Mouse (Mus musculus) layer of hippocampus, postnatal 36 days (tissue): Measurements from ENCODE around the gene Nfib. TPM values are rescaled to one million over a fixed set of nuclear protein-coding genes. Genes with fewer than 3 reads are reported as not detected.

Experiments used
- DNase-seq, 2 experiments: peaks; one replicate each; pipeline ENCODE4 v3.0.0; 2022
- total RNA-seq, 2 experiments: library from RNA; stranded (reverse); gene quantifications; 2 replicates each; pipeline ENCODE4 v1.2.3; 2021

Gene Nfib
- total RNA-seq, 2 experiments from 2014 or later = 181 to 202 TPM

DNA sequence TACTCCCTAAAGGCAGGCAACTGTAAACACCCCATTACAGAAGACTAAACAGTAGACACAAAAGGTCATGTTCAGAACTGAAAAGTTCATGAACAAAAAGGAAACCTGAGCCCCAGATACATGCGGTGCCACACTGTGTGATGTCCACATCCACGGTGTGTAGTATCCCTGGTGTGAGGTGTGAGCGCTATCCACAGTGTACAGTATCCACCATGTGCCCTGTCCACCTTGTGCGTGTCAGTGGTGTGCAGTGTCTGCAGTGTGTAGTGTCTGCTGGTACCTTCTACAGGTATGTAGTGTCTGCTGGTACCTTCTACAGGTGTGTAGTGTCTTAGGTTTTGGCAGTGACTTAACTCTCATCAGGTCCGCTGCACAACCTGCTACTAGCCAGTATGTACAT, 248.6 kb downstream of the Nfib start:
- DNase-seq = no peak

DNA sequence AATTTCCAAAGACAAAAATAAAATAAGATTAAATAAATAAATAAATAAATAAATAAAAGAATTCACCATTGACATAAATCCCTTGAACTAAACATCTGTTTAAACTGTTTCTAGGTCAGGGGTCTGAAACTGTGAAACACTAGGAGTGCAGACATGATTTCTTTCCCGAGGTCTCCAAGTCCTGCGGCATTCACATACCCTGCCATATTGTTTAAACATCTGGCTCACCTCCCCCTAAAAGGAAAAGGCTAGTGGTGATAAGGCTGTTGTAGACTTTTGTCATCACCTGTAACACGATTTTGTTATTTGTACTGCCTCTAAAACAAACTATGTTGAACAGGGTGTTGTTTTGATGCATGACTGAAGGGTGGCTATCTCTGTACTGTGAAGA, 249.2 kb downstream of the Nfib start:
- no peak for DNase-seq

DNA sequence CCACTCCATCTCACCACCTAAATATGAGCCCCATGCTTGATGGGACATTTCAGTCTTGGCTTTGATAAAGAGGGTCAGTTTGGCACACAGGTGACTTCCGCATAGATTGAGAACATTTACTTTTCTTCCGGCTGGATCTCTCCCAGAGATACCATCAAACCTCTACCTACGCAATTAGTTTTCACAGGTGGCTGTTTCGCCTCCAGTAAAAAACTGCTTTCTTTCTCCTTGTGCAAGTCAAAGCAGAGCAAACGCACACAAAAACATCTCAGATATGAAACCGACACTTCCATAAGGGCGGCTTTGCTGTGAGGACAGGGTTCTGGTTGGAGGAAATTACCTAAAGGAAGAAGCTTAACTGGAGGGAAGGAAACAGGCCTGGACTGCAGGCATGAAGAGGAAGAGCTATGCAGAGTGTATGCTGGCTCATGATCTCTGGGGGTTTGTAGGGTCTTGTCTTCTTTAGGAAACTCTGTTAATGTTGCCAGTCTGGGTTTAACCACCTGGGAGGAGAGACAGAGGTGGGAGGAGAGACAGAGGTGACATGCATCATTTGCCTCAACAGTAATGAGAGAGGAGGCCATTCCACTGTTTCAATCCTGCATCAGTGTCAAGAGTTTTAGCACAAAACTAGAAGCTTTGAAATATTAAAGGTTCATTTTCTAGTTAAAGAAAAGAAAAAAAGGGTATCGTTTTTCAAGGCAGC, 249.8 kb downstream of the Nfib start:
- DNase-seq = no peak

DNA sequence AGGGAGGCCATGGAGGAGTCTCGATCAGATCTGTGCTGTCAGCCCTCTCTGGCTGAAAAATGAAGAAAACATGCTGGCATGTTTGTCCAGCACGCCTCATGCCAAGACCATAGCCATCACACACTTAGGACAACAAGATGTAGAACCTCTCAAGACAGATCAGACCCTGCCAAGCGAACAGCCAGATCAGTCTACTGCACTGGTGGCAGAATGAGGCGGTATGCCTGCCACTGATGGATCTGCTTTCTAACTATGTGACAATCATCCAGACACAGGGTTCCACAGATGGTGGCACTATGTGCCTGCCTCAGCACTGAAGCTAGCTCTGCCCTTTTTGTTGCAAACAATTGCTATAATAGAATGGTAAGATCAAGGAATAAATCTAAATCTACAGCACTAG, 250.6 kb downstream of the Nfib start:
- peak; percentile 44 to 46 for DNase-seq

DNA sequence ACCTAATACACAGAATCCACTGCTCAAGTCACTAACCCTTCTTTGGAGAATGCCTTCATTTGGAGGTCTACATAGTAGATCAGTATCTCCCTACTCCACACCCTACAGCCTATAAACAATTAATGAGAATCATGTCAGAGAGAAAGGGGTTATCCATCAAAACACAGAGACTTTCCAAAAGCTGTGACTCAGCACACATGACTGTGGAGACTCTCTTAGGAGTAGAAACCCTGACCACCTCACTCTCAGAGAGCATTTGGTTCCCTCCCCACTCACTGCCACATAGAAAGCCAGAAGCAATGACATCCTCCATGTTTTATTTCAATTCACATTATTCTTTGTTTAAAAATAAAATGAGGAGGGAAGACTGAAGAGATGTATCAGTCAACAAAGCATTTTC, 252.2 kb downstream of the Nfib start:
- DNase-seq = no peak

DNA sequence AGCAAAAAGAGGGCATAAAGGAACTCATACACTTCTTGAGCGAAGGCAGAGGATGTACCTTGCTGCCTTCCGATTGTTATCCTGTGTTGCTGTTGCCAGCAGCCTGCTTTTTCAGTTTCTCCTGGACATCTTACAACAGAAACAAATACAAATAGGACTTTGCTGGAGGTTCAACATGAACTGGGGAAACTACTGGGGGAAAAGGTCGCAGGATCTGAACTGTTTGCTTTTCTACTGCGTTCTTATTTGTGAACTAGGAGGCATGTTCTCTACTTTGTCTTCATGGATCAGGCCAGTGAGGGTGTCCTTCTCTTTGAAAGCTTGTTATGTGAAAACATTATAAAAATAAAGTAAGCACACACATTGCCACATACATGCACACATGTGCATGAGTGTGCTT, 252.6 kb downstream of the Nfib start:
- no peak for DNase-seq

DNA sequence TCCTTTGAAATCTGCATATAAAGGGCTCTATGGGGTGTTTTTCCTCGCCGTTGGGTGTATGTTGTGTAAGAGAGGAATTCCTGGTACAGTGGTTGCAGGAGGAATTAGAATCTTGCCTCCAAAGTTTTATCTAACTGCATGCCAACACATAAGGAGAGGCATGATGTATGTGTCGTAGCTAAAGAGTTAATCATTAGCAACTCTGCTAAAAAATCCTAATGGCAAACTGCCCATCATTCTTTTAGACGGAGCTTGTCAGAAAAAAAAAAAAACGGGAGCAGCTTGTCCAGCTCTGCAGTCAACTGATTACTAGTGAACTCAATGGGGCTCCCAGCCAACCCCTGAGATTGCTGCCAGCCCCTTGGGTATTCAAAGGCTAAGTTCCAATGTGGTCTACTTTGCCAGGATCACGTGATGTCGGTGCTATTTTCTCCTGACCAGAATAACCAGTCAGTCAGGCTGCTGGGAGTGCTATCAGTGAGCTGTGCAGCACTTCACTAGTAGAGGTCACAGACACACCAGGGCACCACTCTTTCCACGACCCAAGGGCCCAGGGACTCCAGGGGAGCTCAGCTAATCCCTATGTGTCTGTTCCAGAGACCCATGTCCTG, 258.4 kb downstream of the Nfib start:
- peak; percentile 78 to 79 for DNase-seq

DNA sequence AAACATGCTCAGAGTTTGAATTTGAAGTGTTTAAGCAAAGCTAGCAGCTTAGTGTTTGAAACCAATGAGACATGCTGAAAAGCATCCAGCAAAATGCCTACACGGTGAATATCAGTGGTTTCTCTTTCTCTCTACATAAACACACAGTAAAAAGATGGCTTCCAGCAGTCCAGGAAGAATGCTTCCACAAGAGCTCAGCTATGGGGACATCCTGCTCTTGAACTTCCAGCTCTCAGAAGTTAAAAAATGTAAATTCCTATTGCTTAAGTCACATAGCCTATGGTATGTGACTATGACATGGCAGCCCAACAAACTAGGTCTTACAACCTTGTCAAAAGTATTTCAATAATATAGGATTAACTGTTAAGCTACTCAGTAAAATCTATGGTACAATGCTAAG, 261.5 kb downstream of the Nfib start:
- DNase-seq = no peak

DNA sequence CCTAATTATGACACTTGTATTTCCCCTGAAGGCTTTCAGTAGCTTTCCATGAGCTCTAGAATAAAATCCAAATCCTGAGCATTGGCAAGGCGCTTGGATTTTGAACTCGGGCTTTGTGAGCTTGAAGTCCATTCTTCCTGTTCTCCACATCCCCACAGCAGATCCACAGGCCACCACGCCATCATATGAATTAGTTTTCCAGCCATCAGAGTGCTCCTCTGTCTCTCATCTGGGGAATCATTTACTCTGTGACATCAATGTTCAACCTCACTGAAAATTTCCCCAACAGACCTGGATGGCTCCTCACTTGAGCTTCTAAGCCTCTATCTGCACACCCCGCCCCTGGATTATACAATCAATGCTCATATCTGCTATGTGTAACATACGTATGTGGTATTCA, 262.1 kb downstream of the Nfib start:
- DNase-seq = no peak

DNA sequence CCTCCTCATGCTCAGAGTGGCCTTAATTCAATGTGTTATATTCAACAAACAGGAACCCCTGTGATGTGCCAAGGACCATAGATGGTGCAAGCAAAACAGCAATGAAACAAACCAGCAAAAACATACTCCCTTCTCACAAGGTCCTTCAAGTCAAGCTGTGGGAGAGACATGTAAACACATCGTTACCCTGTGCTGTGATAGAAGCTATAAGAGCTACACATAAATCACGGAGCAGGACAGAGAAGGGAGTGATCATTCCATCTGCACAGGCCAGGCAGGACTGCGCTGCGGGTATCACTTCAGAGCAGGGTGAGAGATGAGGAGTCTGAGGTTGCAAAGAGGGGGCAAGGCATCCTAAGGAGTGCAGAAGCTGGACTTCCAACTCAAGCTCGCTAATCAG, 262.5 kb downstream of the Nfib start:
- DNase-seq = no peak

DNA sequence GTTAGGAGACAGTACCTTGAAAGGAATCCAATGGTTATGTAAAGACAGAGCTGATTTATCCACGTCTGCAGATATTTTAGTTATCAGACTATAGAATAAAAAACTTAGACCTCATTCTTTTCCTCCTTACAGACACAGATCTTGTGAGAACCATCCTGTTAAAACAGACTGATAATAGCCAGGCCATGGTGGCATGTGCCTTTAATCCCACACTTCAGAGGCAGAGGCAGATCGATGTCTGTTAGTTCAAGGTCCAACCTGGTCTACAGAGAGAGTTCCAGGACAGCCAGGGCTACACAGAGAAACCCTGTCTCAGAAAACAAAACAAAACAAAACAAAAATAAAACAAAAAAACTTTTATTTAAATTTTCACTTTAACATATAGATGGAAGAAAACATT, 264.9 kb downstream of the Nfib start:
- no peak for DNase-seq

DNA sequence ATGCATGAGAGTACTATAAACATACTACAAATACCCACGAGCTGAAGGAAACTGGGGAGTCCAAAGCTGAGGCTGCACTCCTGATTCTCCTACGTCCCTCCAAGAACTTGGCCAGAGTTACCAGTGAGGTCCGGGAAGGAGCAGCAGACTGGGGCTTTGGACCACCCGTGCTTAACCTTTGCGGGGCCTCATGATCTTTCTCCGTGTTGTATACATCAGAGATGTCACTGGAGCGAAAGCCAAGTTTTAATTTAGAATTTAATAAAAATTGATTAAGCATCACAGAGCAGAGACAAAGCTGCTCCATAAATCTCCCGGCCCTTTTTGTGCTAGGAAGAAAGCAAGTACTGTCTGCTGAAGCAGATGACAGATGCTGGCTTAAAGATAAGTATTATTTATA, 265.7 kb downstream of the Nfib start:
- no peak for DNase-seq

DNA sequence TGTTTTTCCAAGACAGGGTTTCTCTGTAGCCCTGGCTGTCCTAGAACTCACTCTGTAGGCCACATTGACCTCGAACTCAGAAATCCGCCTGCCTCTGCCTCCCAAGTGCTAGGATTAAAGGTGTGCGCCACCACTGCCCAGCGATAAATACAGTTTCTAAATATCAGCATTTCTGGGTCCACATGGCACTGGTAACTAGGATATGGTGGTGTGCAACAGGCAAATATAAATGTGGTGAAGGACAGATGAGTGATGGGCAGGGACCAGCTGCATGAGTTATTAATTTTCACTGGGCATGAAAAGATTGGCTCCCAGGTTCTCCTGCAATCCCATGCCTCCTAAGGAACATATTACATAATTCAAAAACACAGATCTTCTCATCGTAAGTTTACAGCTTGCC, 266.9 kb downstream of the Nfib start:
- no peak for DNase-seq

DNA sequence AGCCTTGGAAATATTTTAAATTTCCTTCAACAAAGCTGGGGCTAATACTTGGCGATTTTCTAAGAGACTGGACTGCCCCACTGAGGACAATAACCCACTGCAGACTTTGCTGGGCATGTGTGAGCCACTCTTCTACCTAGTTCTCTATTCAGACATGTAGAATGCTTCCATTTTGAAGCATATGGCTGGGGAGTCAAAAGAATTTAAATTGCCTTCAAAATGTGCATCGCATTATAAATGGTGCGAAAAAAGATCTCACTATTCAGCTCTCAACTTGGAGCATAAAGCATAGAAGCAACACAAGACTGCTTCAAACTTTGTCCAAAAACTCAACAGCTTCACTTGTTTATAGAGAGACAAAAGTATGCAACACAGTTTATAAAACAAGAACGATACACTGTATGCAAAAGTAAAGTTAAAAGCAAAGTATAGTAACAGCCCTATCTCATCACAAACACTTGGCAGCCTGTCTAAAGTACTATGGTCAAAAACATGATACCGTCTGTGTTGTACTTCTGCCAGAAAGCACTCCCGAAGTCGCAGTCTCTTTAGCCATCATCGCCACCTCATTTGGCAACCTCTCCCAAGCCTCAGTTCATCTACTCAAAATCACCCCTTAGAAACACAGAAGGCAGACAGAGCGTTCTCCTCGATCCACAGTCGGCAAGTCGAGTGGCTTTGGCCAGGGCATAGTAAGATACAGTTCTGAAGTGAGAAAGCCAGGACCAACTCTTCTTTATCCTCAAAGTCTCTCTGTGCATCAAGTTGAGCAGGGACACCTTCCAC, 267.8 kb downstream of the Nfib start:
- no peak for DNase-seq

DNA sequence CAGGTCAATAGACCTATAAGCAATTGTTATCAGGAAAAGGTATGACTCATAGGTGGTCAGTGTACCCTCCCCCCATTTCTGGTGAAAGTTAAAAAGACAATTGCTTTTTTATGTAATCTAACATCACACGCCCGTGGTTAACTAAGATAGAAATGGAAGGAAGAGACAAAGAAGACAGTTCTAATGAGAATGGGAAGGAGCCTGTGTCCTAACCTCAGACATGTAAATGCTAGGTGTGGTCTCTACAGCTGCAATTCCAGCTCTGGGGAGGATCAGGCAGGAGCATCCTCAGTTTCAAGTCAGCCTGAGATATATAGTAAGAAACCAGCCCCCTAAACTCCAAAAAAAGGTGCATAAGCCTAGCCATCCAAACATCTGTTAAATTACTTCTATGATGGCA, 268.9 kb downstream of the Nfib start:
- no peak for DNase-seq

DNA sequence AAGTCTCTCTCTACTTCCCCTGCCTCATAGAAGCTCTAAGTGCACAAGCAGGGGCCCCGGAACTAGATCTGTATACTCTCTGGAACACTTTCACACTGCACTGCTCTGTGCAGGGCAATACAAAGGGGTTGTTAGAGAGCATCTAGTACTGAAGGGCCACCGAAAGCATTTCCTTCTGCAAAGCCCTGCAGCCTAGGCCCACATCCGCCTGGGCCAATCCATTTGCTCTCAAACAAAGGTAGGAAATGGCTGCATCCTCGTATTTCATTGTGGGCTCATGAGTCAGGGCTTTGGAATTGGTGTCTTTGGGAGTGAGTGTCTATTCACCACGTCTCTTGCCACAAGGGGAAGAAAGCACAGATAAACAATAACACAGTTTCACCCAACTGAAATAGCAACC, 269.8 kb downstream of the Nfib start:
- no peak for DNase-seq

DNA sequence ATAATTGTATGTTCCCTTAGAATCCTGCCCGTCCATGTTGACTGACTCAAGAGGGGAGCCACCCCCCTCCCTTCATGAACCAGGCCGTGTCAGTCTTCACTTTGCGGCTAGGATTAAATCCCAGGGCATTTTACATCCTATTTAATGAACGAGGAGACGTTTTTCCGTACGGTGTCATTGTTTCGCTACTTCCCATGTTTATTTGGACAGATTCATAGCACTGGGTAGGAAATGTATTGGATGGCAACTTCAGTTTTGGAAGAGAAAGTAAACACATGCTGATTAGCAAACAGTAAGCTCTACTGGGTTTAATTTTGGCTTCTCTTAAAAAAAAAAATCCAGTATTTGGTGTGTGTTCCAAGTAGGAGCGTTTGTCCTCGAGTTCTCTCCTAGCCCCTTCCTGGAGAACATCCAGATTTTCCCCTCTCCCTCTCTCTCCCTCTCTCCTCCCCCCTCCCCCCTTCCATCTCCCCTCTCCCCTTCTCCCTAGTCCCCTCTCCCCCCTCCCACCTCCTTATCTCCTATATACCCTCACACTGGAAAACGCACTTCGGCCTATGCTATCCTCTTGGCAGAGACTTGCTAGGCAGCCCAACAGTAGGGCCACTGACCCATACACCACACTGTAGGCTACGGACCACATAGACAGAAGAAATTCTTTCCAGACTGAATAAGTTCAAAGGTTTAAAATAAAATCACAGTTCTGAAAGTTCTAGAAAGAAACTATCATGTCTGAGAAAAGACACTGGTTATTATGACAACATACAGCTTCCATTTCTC, 271.4 kb downstream of the Nfib start:
- no peak for DNase-seq

DNA sequence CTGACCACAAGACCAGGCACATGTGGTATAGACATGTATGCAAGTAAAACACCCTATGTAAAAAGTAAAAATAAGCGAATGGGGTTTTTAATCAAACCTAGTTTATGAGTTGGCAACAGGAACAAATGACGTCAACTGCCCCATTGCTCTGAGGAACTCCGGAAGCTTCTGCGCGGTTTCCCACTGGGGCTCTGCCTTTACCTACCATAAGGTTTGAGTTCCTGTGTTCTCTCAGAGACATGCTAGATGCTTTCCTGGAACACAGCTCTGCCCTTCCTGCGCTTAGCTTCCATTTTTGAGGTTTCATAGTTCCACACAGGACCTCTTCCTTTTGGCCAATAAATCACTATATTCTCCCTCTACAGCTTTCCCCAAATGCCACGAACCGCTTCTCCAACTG, 273.7 kb downstream of the Nfib start:
- DNase-seq = no peak

DNA sequence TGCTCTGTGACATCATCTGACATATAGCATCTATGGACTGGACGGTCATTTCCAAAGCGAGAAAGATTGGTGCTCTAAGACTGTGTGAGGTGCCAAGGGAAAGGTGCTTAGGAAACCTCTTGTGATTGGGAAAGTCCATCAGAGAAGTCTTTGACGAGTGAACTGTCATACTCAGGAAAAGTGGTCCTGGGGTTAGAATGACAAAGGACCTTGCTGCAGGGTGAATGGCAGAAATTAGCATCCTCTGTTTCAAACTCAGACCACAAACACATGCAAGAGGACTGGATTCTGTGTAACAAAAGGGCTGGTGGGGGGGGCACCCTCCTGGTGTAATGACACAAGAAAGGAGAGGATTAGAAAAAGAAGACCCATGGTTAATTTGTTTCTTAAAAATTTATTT, 274.7 kb downstream of the Nfib start:
- no peak for DNase-seq

DNA sequence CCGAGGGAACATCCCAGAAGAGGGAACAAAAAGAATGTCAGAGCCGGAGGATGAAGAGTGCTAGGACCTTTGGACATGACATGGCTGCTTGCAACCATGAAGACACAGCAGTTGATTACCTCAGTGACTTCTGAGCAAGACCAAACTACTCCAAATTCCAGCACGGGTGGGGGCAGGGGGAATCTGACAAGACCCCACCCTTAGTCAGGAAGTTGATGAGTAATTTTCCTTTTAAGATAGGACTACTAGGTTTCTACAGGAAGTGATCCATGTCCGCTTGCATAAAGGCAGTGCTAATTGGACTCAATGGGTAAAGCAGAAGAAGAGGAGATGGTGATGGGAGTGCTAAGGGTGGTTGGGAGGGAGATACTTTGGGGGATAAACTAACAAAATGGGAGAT, 279.3 kb downstream of the Nfib start:
- no peak for DNase-seq

DNA sequence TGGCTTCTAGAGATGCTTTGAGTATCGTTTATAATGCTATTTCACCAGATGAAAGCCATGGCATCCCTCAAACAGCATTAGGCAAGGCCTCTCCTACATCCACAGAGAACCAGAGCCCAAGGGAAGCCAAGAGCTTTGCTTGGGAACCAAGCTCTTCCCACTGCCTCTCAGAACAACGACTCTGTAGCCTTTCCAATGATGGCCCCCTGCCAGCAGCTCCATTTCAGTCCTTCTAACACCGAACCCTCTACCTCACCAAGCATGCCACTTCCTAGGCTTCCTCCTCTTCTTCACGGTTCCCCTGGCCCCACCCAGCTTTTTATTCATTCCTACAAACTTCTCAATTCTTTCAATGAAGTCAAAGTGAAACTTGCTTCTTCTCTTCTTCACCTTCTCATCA, 287.3 kb downstream of the Nfib start:
- no peak for DNase-seq

DNA sequence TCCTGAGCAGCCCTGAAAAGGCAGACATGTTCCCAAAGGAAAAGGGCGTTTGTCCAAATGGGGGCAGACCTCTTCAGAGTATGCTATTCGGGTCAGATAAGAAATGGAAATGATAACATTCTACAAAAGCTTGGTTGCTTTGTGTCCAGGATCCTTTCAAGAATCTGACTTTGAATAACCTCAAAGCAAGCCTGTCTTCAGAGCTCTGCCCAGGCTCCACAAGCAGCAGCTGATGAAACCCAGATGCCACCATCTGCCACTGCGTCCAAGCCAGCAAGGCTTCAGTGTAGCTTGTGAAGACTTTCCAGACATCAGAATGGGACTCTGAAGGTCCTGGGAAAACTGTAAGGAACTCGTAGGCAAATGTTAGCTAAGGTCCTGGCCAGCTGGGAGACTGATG, 289.7 kb downstream of the Nfib start:
- no peak for DNase-seq

DNA sequence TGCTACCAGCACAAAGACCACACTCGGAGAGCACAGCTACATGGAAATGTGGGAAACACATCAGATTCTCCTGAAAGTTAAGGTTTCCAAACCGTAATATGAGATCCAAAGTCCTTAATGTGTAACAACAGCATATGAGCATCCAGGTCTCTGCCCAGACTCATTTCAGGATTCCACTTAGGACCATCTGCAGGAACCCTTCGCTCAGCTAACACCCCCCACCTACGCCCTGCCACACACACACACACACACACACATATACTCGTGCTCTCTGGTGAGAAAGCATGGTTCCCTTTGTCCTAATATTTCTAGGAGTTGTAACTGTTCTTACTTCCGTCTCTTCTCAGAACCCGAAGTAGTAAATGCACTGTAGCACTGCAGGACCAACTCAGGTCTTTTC, 292.9 kb downstream of the Nfib start:
- no peak for DNase-seq
